Mouse (Mus musculus) bone marrow, adult 2 months (tissue): ENCODE results near the gene Arhgef39.

ENCODE experiments used
- CTCF ChIP-seq: fragments of 200-500 bp; IDR thresholded peaks from 2 replicates; pipeline ENCODE4 v1.5.1; 2011; ENCODE audit warnings: low read length, control low read depth; ENCODE audit not compliant: control insufficient read depth, insufficient read depth
- POLR2A ChIP-seq: fragments of 200-500 bp; IDR thresholded peaks from 2 replicates; pipeline ENCODE4 v1.6.1; 2011; ENCODE audit warnings: low read depth, mild to moderate bottlenecking, control low read depth, low read length, borderline replicate concordance; ENCODE audit not compliant: control insufficient read depth

DNA sequence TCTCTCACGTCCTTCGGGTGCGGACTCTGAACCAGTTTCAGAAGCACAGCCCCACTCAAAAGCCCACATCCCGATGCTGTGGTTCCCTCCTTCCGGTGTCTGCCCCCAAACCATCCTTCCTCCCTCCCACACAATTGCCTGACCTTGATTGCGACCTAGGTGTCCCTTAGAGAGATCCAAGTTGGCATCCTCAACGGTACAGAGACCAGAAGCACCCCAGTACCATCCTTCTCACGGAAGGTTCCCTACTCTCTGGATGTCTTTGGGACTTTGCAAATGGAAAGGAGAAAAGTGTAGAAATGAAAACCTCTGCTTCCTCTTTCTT is 21.0 kb downstream of the Arhgef39 start:
- TF ChIP-seq POLR2A (no peak), CTCF (no peak)
